Mouse (Mus musculus): ENCODE data around the gene Pan2. TPM values are rescaled to one million over a fixed set of nuclear protein-coding genes. Genes with fewer than 3 reads are reported as not detected.

The Pan2 gene
- polyA plus RNA-seq, 1 experiment: 42.6 TPM

DNA sequence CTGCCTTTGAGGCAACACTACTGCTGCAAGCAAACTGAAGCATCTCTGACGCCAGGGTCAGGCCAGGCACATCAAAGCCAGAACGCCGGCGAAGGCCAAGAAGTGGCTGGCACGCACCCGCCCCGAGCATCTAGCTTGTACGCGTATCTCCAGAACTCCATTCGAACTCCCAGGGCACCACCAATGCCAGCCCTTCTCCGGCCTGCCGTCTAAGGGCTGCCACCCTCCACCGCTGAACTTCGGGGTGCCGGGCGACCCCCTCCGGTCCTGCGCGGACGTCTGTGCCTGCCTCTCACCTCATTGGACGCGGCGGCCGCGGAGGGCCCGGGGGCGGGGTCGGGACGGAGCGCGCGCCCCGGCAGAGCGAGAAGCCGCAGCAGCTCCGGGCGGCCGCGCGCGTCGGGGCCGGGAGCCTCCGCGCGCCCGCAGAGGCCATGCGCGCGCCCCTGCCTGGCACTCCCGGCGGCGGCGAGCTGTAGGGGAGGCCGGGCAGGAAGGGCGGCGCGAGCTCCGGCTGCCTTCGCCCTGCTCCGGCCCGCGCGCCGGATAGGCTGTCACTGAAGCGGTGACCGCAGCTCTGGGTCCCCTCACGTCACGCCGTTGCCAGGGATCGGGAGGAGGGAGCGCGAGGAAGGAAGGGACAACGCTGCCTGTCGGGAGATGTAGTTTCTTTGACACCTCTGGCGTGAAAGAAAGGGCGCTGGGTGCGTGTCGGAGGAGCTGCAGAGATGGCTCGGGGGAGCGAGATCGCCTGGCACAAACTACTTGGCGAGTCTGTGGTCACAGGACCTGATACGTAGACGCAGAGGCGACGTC lies 65.5 kb downstream of the Pan2 start, which contains the start of gene Coq10a:
Coq10a (minus strand) TSS at position 596 of the 816 bp plus-strand sequence.
- H3K27me3 ChIP-seq (ENCODE audit: control insufficient read depth, insufficient read depth, low read length): no peaks in the 10 kb centered on the region
- no peak for TF ChIP-seq CTCF (IDR thresholded peaks at IDR 0.05; ENCODE audit: borderline replicate concordance, insufficient read depth, low read depth, low read length)
- peak; percentile 96 for TF ChIP-seq POLR2A (IDR thresholded peaks at IDR 0.05; ENCODE audit: borderline replicate concordance, insufficient read depth, low read length)
- WGBS: under 1% methylated on average over 81 of the region's 87 CpGs
- peak within 1 kb of the TSS; percentile 78 for H3K4me3 ChIP-seq (replicated peaks; ENCODE audit: insufficient read depth, low read depth, low read length)
- peak; percentile 95 to 97 for DNase-seq
- peak within 1 kb of the TSS; percentile 78 for H3K27ac ChIP-seq (ENCODE audit: insufficient read depth, low read length)
- H3K4me1 ChIP-seq (ENCODE audit: control insufficient read depth, insufficient read depth, low read length): no peaks in the 10 kb centered on the region; the same call in 1 of the 2 replicates

DNA sequence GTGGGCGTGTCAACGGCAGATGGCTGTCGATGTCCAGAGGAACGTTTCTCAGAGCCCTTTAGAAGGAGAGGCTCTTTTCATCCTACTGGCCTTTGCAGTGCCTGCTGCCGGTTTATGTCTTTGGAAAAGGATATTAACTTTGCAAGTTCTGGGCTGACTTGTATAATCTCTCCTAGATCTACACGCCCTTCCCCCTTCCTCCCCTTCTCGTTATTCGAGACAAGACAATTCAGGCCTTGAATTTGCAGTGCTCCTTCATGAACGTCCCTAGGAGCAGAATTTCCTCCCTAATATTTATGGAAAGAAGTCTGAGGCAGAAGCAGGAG lies 66.0 kb downstream of the Pan2 start:
- TF ChIP-seq POLR2A (IDR thresholded peaks at IDR 0.05; ENCODE audit: borderline replicate concordance, insufficient read depth, low read length): no peak
- no peak for TF ChIP-seq CTCF (IDR thresholded peaks at IDR 0.05; ENCODE audit: borderline replicate concordance, insufficient read depth, low read depth, low read length)
- DNase-seq: no peak
- H3K27me3 ChIP-seq (ENCODE audit: control insufficient read depth, insufficient read depth, low read length): no peaks in the 10 kb centered on the region
- H3K27ac ChIP-seq (ENCODE audit: insufficient read depth, low read length): peak overlapping the region; percentile 78
- H3K4me1 ChIP-seq (ENCODE audit: control insufficient read depth, insufficient read depth, low read length): no peaks in the 10 kb centered on the region; the same call in 1 of the 2 replicates
- WGBS: 1% methylated on average over 9 of the region's 9 CpGs
- peak overlapping the region; percentile 54 for H3K4me3 ChIP-seq (replicated peaks; ENCODE audit: insufficient read depth, low read depth, low read length)

- peak in 1 of 2 experiments; percentile 33 for DNase-seq
- TF ChIP-seq CTCF (IDR thresholded peaks at IDR 0.05; ENCODE audit: borderline replicate concordance, insufficient read depth, low read depth, low read length) (no peak), POLR2A (IDR thresholded peaks at IDR 0.05; ENCODE audit: borderline replicate concordance, insufficient read depth, low read length) (no peak)
- WGBS: 73% methylated on average over 6 of the region's 6 CpGs
- Histone ChIP-seq H3K4me3 (replicated peaks; ENCODE audit: insufficient read depth, low read depth, low read length) (peak overlapping the region; percentile 54), H3K27me3 (ENCODE audit: control insufficient read depth, insufficient read depth, low read length) (no peaks in the 10 kb centered on the region), H3K27ac (ENCODE audit: insufficient read depth, low read length) (peak overlapping the region; percentile 78), H3K4me1 (ENCODE audit: control insufficient read depth, insufficient read depth, low read length) (no peaks in the 10 kb centered on the region; the same call in 1 of the 2 replicates)
Measured at GRCm38 (mm10) chr10:128369599-128369998, 66.5 kb downstream of the Pan2 start.

GRCm38 (mm10) chr10:128370021-128370420 lies 66.9 kb downstream of the Pan2 start:
- DNase-seq: no peak
- Histone ChIP-seq H3K27ac (ENCODE audit: insufficient read depth, low read length) (no peak overlapping the region), H3K4me3 (replicated peaks; ENCODE audit: insufficient read depth, low read depth, low read length) (no peak overlapping the region), H3K4me1 (ENCODE audit: control insufficient read depth, insufficient read depth, low read length) (no peaks in the 10 kb centered on the region; the same call in 1 of the 2 replicates), H3K27me3 (ENCODE audit: control insufficient read depth, insufficient read depth, low read length) (no peaks in the 10 kb centered on the region)
- TF ChIP-seq POLR2A (IDR thresholded peaks at IDR 0.05; ENCODE audit: borderline replicate concordance, insufficient read depth, low read length) (no peak), CTCF (IDR thresholded peaks at IDR 0.05; ENCODE audit: borderline replicate concordance, insufficient read depth, low read depth, low read length) (no peak)
- WGBS: 56% methylated on average over 6 of the region's 6 CpGs

DNA sequence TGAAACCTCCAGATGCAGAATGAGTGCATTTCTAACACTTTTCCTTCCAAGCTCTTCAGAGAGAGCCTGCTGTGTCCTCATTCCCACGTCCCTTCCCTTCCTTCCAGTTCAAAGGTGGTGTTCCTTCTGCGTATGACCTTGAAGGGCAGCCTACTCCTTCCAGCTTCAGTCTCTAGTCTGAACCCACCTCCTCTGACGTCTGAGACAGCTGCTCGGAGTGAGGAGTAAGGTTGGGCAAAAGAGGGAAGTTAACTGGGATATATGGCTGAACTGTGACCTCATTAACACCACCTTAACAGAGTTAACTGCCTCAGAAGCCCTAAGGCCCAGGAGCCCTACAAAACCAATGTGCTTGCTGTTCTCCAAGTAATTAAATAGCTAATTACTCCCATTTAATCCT lies 67.5 kb downstream of the Pan2 start:
- no peak overlapping the region for H3K27ac ChIP-seq (ENCODE audit: insufficient read depth, low read length)
- H3K27me3 ChIP-seq (ENCODE audit: control insufficient read depth, insufficient read depth, low read length): no peaks in the 10 kb centered on the region
- 75% methylated on average over 4 of the region's 4 CpGs for WGBS
- TF ChIP-seq POLR2A (IDR thresholded peaks at IDR 0.05; ENCODE audit: borderline replicate concordance, insufficient read depth, low read length) (no peak), CTCF (IDR thresholded peaks at IDR 0.05; ENCODE audit: borderline replicate concordance, insufficient read depth, low read depth, low read length) (no peak)
- no peak for DNase-seq
- no peaks in the 10 kb centered on the region; the same call in 1 of the 2 replicates for H3K4me1 ChIP-seq (ENCODE audit: control insufficient read depth, insufficient read depth, low read length)
- H3K4me3 ChIP-seq (replicated peaks; ENCODE audit: insufficient read depth, low read depth, low read length): no peak overlapping the region

Other genes starting within 250 kb of the Pan2 start
- gene Ptges3, start 244.4 kb upstream of the Pan2 start, polyA plus RNA-seq (2012; rRNA removed): 69.9 and 75.5 TPM in 2 replicates
- gene Atp5b, start 220.1 kb upstream of the Pan2 start, polyA plus RNA-seq (2012; rRNA removed): 2,153 and 2,193 TPM in 2 replicates
- gene Baz2a, start 211.8 kb upstream of the Pan2 start, polyA plus RNA-seq (2012; rRNA removed): 42.9 and 45.2 TPM in 2 replicates
- 23.5 and 23.7 TPM in 2 replicates for gene Rbms2, start 123.0 kb upstream of the Pan2 start, polyA plus RNA-seq (2012; rRNA removed)
- 68.3 and 77.7 TPM in 2 replicates for gene Gls2, start 108.9 kb upstream of the Pan2 start, polyA plus RNA-seq (2012; rRNA removed)
- 13.5 and 15.6 TPM in 2 replicates for gene Spryd4, start 91.5 kb upstream of the Pan2 start, polyA plus RNA-seq (2012; rRNA removed)
- gene Mip, start 77.5 kb upstream of the Pan2 start, polyA plus RNA-seq (2012; rRNA removed): not detected in 2 replicates
- gene Timeless, start 71.3 kb upstream of the Pan2 start, polyA plus RNA-seq (2012; rRNA removed): 6.3 and 6.6 TPM in 2 replicates
- not detected in 2 replicates for gene Apon, start 49.2 kb upstream of the Pan2 start, polyA plus RNA-seq (2012; rRNA removed)
- not detected in 2 replicates for gene Apof, start 34.7 kb upstream of the Pan2 start, polyA plus RNA-seq (2012; rRNA removed)
- 94.4 and 110 TPM in 2 replicates for gene Stat2, start 32.8 kb upstream of the Pan2 start, polyA plus RNA-seq (2012; rRNA removed)
- 1.2 and 1.8 TPM in 2 replicates for gene Il23a, start 4.6 kb upstream of the Pan2 start, polyA plus RNA-seq (2012; rRNA removed)
- 65.3 and 65.4 TPM in 2 replicates for gene Cnpy2, start 19.1 kb downstream of the Pan2 start, polyA plus RNA-seq (2012; rRNA removed)
- gene Cs, start 34.4 kb downstream of the Pan2 start, polyA plus RNA-seq (2012; rRNA removed): 251 and 252 TPM in 2 replicates
- 115 and 117 TPM in 2 replicates for gene Coq10a, start 65.7 kb downstream of the Pan2 start, polyA plus RNA-seq (2012; rRNA removed)
- gene Ankrd52, start 73.8 kb downstream of the Pan2 start, polyA plus RNA-seq (2012; rRNA removed): 40.6 and 41.6 TPM in 2 replicates
- gene Slc39a5, start 97.9 kb downstream of the Pan2 start, polyA plus RNA-seq (2012; rRNA removed): 0.13 TPM in 1 of 2 replicates, not detected in the other
- 78.9 and 83.6 TPM in 2 replicates for gene Nabp2, start 108.2 kb downstream of the Pan2 start, polyA plus RNA-seq (2012; rRNA removed)
- gene Rnf41, start 108.3 kb downstream of the Pan2 start, polyA plus RNA-seq (2012; rRNA removed): 88.0 and 90.5 TPM in 2 replicates
- gene Smarcc2, start 155.9 kb downstream of the Pan2 start, polyA plus RNA-seq (2012; rRNA removed): 239 and 260 TPM in 2 replicates
- 1,381 and 1,434 TPM in 2 replicates for gene Myl6, start 190.8 kb downstream of the Pan2 start, polyA plus RNA-seq (2012; rRNA removed)
- 28.9 and 36.1 TPM in 2 replicates for gene Myl6b, start 195.3 kb downstream of the Pan2 start, polyA plus RNA-seq (2012; rRNA removed)
- gene Esyt1, start 222.5 kb downstream of the Pan2 start, polyA plus RNA-seq (2012; rRNA removed): 36.3 and 37.3 TPM in 2 replicates
- 15.4 and 18.7 TPM in 2 replicates for gene Zc3h10, start 244.4 kb downstream of the Pan2 start, polyA plus RNA-seq (2012; rRNA removed)
- 1,271 and 1,490 TPM in 2 replicates for gene Rpl41, start 246.0 kb downstream of the Pan2 start, polyA plus RNA-seq (2012; rRNA removed)